Mouse (Mus musculus) layer of hippocampus, adult 9-11 months (tissue): Measurements from ENCODE around the gene Acot8.
A peak's percentile ranks its signal among the peaks of the same experiment; 100 is the strongest.
"Not testable (repeated sequence)": the region's sequence is repeated elsewhere in the genome, so short reads cannot be mapped to it uniquely, and the experiment has no call there.

ENCODE experiments used
- DNase-seq: peaks from one replicate; pipeline ENCODE4 v3.0.0; 2022

Acot8 gene

GRCm38 (mm10) chr2:164806614-164807013, 1.9 kb upstream of the Acot8 start:
- no peak for DNase-seq

- DNase-seq = no peak
Observed at GRCm38 (mm10) chr2:164805332-164805718, 643 bp upstream of the Acot8 start.

- DNase-seq = no peak
Observed at GRCm38 (mm10) chr2:164803921-164804313, 765 bp downstream of the Acot8 start.

- no peak for DNase-seq
Observed at GRCm38 (mm10) chr2:164803201-164803920, 1.3 kb downstream of the Acot8 start.

- no peak for DNase-seq
Observed at GRCm38 (mm10) chr2:164800252-164801004, 4.3 kb downstream of the Acot8 start.

- DNase-seq = not testable (repeated sequence)
Observed at GRCm38 (mm10) chr2:164798554-164798953, 6.1 kb downstream of the Acot8 start.

- DNase-seq = no peak
Observed at GRCm38 (mm10) chr2:164795868-164796267, 8.8 kb downstream of the Acot8 start.

GRCm38 (mm10) chr2:164794293-164794692, 10.4 kb downstream of the Acot8 start:
- peak; percentile 84 for DNase-seq

GRCm38 (mm10) chr2:164793772-164794171, 10.9 kb downstream of the Acot8 start:
- DNase-seq = no peak

- DNase-seq = peak; percentile 47
Observed at GRCm38 (mm10) chr2:164793236-164793635, 11.4 kb downstream of the Acot8 start.

GRCm38 (mm10) chr2:164792400-164793190, 12.1 kb downstream of the Acot8 start:
- DNase-seq = no peak

GRCm38 (mm10) chr2:164791841-164792261, 12.8 kb downstream of the Acot8 start:
- no peak for DNase-seq

GRCm38 (mm10) chr2:164790451-164790850, 14.2 kb downstream of the Acot8 start:
- no peak for DNase-seq

GRCm38 (mm10) chr2:164788411-164788810, 16.3 kb downstream of the Acot8 start:
- no peak for DNase-seq

- DNase-seq = no peak
Observed at GRCm38 (mm10) chr2:164787779-164788178, 16.9 kb downstream of the Acot8 start.

- no peak for DNase-seq
Observed at GRCm38 (mm10) chr2:164787032-164787431, 17.6 kb downstream of the Acot8 start.

- DNase-seq = no peak
Observed at GRCm38 (mm10) chr2:164786388-164786885, 18.2 kb downstream of the Acot8 start.

GRCm38 (mm10) chr2:164785481-164786387, 18.9 kb downstream of the Acot8 start, which contains the start of gene Snx21:
TSS of gene Snx21 (plus strand) at chr2:164785823.
- peak; percentile 91 for DNase-seq

- no peak for DNase-seq
Observed at GRCm38 (mm10) chr2:164784869-164785420, 19.7 kb downstream of the Acot8 start.

GRCm38 (mm10) chr2:164783926-164784581, 20.6 kb downstream of the Acot8 start:
- no peak for DNase-seq

- no peak for DNase-seq
Observed at GRCm38 (mm10) chr2:164781876-164782275, 22.8 kb downstream of the Acot8 start.
